Mouse (Mus musculus) yolk sac, embryonic 10.5 days (tissue): Measurements from ENCODE around the gene Mrps23.

ENCODE experiments used
- DNase-seq: peaks from one replicate; pipeline ENCODE4 v3.0.0-alpha.2; 2017; ENCODE audit warnings: low spot score

The Mrps23 gene

DNA sequence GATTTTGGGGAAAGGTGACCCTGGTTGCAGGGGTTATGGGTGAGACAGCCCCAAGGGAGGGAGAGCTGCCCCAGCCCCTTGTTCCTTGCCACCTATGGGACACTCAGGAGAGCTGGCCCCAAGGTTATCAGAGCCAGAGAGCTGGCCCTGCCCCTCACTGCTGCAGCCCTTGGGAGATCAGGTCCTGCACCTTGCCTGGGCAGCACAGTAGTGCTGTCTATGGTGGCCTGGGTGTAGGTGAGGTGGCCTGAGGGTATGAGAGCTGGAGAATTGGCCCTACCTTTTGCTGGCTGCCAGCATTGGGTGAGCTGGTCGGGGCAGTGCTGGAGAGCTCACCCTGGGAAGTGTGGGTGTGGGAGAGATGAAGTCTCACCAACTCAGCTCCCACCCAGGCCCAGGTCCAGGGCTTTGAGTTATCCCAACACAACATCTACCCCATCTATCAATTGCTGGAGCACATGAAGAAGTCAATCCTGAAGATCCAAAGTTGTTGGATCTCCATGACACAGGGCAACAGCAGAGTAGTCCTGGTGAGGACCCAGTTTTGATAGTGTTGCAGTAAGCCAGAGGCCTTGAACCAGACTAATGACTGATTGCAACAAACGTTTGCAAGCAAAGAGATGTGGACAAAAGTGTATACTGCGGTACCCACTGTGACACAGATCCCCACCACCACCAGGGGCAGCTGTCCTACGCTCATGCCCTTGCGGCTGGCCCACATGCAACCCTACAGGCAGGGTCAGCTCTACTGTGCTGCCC lies 7.8 kb downstream of the Mrps23 start:
- no peak for DNase-seq

DNA sequence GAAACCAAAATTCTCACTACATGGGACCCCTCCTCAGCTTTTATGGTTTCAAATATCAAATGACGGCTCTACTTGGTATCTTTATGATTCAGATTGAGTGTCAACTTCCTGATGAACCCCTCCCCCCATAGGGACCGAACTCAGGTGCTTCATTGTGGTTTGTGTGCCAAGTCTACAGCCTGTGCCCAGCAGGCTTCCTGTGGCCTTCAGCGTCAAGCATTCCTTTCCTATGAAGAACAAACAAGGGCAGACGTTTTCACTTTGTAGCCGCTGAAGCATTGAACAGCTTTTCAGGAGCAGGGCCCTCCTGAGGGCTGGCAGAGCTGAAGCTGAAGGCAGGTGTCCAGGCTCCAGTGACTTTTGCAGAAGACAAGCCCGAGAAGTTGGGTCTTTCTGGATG lies 9.6 kb downstream of the Mrps23 start:
- no peak for DNase-seq

DNA sequence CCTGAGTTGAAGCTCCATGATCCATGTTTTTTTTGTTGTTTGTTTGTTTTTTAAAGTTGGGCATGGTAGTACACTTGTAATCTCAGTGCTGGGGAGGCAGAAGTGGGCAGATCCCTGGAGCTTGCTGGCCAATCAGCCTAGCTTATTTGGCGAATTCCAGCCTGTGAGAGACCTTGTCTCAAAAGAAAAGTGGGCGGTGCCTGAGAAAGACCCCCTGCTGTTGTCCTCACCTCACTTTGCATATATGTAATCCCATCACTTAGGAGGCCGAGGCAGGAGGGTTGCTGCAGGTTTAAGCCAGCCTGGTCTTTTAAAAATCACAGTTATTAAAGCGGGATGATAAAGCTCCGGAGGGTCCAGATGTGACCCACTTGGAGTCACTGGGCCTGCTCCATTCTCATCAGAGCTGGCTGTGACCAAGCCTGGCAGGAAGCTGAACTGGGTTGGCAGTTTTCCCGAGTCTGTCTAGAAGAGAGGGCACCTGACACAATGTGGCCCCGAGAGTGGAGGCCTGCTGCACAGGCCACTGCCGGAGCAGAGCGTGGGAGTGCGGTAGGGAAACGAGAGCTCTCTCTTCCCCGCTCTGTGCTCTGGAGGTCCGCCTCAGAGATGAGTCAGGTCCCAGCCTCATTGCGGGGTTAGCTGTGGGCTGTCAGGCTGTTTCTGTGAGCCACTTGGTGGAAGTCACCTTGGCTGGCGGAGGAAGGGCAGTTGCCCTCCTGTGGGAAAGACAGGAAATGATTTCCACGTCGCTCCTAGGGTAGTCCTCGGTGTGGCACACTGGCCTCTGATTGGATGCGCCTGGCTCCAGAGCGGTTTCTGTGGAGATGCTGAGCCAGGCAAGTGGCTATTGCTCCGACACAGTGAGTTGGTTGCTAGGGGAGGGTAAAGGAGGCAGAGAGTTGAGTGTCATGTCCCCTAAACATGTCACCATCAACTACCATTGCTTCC lies 11.0 kb downstream of the Mrps23 start:
- DNase-seq, result no peak

DNA sequence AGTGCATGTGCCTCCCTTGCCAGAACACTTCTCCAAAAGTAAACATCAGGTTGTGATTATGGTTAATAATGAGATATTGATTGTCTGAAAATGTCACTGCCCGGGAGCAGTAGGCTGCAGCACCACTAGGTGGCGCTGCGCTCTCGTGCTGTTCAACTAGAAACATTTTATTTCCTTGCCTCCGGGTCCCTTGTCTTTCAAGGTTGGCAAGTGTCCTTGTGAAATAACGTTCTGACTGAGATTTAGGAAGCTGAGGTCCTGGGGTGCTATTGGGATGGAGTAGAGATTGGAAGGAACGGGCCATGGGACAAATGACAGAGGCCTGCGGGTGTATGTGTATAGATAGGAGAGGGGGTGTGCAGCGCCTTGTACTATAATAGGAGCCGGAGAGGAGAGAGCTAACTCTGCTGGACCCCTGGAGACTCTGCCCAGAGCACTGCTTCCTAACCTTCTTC lies 12.1 kb downstream of the Mrps23 start:
- DNase-seq, result no peak

DNA sequence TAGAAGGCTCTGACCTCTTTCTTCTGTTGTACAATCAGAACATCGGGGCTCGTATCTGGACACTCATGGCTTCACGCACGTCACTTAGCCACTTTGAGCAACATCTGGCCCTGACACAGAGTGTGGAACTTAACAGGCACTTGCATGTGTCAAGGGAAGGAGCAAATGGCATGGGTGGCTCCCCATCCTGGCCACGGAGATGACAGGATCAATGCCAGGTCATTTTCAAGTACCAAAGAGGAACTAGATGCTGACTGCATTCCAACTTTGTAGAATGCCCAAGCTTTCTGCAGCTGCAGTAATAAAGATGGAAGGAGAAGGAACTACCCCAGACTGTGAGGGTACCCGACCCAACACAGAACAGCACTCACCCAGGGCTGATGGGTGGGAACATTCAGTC lies 14.0 kb downstream of the Mrps23 start:
- no peak for DNase-seq

DNA sequence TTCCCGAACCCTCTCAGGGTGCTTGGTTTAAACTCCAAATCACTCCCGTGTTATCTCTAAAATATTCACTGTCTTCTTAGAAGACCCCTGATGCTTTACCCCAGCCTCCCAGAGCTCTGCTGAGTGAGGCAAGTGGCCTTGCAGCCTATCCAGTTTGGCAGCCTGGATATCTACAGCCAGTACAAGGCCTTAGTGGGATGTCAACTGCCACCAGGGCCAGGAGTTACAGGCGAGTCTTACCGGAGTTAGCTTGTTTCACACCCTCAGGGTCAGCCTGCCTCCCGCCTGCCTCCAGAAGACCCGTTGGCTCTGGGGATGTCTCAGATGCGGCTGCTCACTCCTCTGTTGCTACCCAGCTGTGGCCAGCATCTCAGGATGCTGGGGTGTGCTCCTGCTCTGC lies 14.4 kb downstream of the Mrps23 start:
- no peak for DNase-seq

DNA sequence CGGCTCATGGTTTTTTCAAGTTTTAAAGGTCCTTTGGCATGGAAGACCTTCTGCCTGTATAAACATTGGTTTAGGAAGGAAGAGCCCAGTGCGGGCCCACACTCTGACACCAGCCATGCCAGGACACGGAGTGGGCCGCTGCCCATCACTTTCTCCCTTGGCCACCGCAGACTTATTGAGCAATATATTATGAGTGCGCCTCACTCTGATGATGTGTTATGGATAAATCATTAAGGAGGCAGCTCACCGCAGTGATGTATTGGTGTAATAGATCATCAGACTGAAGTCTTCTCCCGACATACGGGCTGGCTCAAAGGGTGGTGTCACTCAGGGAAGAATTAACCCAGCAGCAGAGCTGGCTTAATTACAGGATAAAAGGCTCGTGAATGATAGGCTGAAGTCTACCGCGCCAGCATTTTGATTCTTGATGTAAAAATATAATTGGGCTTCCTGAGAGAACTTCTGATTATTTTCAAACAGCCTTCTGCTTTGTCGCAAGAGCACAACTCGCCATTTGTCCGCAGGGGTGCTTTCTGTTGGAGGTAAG lies 17.8 kb downstream of the Mrps23 start:
- no peak for DNase-seq

DNA sequence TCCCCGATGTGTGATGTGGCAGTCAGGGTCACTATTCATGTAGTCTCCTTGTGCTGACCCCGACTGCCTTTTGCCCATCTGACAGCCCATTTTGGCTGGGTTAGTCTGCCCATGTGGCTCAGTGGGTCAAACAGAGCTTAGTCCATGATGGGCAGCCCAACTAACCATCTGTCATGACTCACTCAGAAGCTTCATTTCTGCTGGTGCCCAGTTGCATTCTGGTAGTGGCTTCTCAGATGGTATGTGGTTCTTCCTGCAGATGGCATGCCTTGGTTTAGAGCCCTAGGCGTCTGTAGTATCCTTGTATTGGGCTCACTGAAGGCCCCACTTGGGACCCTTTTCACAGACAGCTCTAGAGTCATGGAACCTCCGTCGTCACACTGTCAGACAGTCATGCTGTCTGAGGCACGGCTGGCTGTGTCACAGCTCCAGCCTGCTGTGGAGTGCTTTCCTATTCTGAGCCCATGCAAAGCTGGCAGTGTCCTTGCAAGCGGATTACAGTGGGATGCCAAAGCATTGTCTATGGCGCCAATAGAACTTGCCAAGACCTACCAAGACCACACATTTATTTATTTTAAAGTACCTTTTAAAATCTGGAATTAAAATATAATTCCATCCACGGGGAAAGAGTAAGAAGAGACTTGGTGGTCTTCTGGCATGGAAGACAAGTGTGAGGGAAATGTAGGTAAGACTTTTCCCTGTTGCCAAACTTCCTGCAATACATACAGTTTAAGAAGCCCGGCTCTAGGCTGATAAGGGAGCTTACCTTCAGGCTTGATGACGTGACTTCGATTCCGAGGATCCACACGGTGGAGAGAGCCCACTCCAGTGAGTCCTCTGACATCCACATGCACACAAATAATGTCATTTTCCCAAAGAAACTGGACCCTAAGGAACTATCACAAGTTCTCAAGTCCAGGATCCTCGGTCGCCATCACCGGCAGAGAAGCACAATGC lies 23.1 kb downstream of the Mrps23 start:
- no peak for DNase-seq

DNA sequence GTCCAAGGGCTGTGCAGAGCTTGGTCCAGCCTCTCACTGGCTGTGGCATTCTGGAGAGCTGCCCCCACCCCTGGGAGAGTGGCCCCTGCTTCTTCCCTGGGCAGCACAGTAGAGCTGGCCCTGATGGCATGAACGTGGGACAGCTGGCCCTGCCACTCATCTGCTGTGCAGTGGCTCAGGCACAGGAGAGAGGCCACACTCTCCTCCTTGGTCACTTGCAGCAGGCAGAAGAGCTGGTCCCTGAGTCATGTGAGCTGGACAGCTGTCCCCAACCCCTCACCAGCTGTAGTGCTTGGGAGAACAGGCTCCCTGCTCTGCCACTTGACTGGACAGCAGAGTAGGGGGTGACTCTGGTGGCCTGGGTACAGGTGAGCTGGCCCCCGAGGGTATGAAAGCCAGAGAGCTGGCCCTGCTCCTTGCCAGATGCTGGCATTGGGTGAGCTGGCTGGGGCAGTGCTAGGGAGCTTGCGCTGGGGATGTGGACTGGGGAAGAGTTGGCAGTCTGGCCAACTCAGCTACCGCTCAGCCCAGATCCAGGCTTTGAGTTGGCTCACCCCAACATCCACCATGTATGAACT lies 27.1 kb downstream of the Mrps23 start:
- no peak for DNase-seq

DNA sequence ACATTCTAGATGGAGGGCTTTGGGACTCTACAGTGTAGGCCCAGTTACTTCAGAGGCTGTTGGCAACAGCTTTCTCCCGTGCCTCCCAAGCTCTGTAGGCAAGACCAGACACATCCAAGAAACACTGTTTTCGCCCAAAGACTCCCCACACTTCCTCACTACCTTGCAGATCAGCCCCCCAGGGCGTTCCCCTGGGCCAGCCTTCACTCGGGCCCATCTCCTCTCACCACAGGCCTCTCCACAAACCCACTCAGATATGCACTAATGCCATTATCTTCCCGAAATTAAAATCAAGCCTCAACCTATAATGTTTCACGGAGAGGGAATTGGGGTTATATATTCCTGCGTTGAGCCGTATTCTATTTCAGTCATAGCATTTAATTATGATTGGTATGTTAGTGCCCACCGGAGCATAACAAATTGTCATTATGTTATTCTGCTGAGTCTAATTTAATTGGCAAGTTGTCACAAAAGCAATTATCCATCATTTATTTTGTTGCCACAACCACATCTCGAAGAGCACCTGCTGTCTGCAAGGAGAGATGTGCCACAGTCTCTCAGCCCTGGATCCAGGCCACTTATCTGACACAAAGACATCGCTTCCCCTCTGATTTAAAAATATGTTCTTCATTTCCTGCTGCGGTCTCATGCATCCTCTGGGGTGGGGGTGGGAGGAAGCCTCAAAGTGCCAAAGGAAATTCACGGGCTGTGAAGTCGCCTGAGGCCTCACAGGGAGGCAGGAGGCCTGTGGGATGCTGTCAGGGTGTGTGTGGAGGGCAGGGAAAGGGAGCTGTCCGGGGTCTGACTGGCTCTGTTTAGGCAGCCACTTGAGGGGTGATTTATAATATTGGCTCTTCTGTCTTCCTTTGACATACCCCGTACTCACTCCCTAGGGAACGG lies 29.6 kb downstream of the Mrps23 start:
- DNase-seq, result no peak

DNA sequence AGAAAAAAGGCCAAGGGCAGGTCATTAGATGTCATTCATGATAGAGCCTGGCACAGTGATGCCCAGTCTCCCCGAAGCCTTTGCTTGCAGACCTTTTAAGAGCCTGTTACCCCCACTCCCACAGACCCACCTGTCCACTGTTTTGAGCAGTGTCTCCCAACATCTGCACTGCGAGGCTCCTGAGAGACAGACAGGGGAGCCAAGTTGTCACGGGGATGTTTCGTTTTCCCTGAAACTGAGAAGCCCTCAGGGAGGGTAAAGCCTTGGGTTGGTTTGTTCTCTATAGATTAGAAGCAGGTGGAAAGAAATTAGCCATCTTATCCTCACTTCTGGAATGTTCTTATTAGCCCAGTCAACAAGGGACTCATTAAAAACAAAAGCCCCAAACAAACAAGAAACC lies 30.6 kb downstream of the Mrps23 start:
- DNase-seq, result no peak

DNA sequence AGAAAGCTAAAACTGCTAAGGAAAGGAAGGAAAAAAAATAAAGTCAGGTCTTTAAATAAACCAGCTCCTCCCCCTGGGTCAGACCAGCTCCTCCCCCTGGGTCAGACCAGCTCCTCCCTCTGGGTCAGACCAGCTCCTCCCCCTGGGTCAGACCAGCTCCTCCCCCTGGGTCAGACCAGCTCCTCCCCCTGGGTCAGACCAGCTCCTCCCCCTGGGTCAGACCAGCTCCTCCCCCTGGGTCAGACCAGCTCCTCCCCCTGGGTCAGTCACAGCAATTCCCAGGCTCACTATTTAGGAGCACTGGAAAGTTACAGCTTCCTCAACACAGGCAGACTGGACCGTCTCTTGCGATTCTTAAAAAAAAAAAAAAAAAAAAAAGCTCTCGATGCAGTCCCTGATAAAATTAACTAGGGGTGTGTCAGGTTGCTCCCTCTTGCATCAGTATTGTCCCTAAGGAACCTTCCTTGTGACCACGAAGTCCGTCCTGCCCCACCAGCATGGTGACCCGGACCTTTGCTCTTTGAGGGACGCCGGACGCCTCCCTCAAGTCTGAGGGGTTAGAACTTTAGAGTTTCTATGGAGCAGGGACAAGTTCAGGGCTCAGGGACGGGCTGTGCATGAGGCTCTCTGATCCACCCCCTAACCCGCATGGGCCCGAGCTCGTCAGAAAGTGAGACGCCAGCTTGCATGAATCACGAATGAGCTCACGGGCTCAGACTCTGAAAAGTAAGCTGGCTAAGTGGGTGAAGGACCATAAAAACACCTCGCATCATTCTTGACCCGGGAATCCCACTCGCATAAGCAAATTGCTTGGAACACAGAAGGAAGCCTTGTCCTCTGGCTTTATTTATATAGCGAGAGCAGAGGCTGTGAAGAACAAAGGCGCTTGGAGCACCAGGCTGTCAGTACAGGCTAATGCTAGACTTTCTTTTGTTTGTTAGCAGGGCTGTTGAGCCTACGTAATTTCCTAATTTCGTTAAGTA lies 31.3 kb downstream of the Mrps23 start:
- peak; percentile 58 for DNase-seq

DNA sequence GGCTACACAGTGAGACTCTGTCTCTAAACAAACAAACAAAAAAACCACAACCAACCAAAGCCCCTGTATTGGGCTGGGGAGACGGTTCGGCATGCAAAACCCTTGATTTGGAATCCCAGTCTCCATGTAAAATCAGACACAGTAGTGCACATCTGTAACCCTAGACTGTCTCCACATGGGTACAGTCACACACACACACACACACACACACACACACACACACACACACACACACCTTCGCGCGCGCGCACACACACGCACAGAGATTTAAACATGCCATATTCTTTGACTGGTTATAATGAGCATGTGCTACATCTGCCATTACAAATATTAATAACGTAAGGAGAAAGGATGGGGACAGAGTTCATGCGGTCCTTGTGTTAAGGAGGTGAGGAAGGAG lies 36.1 kb downstream of the Mrps23 start:
- no peak for DNase-seq

DNA sequence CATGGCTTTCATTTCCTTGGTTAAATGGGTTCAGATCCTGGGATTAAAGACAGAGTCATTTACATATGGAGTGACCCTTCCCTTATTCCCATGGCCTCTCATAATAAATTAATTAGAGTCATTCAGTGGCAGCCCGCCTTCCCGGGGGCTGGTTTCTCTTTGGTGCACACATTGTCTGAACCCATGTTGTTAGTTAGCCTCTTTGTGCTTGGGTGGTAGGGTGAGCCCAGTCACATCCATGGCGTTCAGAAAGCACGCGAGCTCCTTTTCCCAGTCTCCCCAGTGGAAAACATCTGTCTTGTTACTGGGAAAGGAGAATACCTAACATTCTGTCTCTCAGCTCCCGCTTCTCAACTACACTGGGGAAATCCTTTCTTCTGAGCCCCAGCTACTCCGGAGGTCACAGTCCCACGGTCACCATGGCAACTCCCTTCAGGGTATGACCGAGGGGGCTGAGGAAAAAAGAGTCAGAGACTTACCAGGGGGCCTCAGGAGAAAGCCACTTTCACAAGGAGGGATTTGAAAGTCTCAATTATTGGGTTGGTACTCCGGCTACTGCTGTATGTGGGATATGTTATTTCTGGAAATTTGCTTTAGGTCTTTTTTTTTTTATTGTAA lies 36.7 kb downstream of the Mrps23 start:
- peak; percentile 24 for DNase-seq

DNA sequence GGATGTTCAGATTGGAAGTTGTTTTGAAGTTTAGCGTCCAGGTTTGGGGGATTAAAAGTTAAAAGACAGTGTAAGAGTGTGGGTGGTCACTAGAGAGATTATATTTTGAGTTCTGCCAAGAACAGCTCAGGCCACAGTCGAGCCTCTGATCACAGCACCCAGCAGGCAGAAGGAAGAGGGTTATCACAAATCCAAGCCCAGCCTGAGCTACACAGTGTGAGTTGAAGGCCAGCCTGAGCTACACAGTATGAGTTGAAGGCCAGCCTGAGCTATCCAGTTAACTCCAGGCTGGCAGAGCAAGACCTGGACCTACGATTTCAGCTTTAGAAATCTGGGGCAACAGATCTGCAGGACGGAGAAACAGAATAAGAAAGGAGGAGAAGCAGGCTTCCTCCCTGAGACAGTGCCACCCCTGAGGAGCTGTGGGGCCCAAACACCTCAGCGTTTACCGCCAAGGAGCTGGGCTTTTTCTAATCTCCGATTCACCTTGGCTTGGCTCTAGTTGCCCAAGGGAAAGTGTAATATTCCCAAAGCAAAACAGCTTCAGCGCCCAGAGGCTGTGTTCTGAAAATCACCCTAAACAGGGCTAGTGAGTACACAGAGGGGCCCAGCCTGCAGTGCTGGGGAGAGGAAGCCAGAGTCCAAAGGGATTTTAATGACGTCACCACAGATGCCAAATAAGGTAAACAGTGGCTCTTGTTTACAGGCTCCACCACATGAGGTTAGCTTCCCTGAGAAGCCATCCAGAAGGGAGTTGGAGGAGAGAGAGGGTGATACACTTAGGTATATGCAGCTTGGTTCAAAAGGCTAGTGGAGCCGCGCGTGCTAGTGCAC lies 37.5 kb downstream of the Mrps23 start:
- DNase-seq, result peak; percentile 32

DNA sequence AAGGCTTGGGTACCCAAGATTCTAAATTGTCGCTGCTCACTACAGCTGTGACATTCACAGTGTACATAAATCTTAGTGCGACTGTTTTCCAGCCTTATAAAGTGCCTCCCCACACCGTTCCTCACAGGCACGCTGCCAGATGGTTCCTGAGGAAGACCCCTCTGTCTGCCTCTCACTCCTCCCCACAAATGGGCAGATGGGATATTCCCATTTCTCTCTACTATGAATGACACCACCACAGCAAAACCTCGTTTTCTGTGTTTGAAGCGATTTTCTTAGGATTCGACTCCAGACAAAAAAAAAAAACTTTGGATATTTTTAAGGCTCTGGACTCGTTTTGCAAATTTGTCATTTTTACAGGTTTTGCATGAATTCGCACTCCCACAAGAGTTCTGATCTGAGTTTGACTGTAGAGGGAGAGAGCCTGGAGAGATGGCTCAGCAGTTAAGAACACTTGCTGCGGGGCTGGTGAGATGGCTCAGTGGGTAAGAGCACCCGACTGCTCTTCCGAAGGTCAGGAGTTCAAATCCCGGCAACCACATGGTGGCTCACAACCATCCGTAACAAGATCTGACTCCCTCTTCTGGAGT lies 41.5 kb downstream of the Mrps23 start:
- no peak for DNase-seq

DNA sequence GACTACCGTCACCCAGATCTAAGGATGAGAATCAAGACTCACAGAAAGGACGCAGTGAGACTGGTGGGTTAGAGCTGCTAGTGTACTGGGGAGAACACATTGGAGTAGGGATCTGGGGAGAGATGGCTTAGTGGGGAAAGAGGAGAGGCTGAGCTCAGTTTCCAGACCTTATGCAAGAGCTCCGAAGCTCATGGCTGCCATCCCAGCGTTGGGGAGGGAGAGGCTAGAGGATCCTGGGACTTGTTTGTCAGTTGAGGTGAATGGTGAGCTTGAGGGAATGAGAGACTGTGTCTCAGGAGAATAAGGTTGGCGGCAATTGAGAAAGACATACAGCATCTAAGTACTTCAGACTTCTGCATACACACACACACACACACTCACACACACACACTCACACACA lies 44.4 kb downstream of the Mrps23 start:
- no peak for DNase-seq
